Mouse (Mus musculus): Measurements from ENCODE around the gene Tmem107.

Tmem107 gene

DNA sequence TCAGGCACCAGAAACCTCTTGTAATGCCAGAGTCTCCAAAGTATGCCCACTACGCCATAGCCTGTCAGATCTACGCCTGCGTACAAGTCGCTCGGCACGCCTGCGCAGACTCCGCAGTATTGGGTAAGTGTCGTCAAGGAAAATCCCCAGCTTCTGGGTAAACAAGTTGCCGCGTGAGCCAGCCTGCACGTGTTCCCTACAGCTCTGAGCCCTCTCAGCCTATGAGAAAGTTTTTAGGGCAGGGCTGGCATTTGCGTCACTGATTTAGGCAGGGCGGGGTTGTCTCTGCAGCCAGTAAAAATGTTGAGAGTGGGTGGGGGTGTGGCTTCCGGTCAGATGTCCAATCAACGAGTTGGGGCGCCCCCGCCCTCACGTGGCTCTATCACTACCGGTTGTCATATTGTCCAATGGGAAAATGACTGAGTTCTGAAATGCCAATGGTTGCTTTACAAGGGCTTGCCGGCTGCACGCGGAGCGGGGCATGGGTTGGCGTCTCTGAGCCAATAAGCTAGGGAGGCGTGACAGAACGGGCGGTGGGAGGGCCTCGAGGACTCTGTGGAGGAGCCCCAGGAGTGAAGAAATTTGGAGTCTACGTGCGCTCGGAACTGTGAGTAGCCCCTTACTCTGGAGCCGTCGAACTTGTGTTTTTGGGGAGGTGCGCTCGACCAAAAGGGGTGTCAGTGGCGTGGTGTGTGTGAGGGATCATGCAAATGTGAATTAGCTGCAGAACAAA, 24.3 kb downstream of the Tmem107 start, which contains the start of gene Per1:
Gene Per1, plus strand, starts transcription at position 521 of the 733 bp plus-strand sequence.
- peak; percentile 100 for DNase-seq (ENCODE audit: low spot score)

GRCm38 (mm10) chr11:69095511-69096231, 25.1 kb downstream of the Tmem107 start:
- no peak for DNase-seq (ENCODE audit: low spot score)

- no peak for DNase-seq (ENCODE audit: low spot score)
Measured at GRCm38 (mm10) chr11:69096360-69096986, 25.9 kb downstream of the Tmem107 start.

DNA sequence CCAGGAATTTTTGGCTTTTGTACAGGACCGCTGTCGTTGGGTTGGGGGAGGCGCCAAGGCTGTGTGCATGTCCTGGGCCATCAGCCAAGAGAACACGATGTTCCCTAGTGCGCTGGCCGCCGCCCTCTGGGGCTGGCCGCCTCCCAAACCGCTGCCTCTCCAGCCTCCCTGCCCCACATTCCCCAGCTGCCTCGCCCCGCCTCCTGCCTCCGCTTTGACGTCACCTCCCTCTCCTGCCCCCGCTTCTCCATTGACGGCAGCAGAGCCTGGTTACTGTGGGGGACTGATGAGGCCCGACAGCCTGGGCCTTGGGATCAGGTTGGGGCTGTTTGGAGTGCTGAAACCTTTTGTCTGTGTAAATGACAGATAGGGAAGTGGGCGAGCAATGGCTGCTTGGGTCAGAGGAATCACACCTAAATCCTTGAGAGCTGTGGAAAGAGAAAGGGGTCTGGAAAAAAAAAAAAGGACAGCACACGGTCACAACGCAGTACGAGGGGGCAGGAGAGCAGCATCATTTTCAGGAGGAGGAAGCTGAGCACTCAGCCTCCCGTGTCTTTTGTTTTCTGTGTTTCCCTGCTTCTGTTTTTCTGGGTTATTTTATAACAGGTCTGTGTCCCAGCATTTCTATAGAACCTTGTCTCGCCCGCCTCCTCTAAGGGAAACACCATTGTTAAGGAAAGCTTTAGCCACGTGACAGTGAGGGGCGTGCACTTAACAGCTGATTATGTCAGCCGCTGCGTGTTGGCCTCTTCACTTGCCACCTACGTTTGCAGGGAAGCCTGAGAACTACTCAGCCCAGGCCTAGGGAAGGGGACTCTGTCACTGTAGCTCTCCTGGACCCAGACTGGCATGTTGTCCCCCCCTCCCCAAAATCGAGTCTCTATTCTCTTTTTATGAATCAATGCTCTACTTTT, 26.6 kb downstream of the Tmem107 start:
- DNase-seq (ENCODE audit: low spot score): peak; percentile 96

DNA sequence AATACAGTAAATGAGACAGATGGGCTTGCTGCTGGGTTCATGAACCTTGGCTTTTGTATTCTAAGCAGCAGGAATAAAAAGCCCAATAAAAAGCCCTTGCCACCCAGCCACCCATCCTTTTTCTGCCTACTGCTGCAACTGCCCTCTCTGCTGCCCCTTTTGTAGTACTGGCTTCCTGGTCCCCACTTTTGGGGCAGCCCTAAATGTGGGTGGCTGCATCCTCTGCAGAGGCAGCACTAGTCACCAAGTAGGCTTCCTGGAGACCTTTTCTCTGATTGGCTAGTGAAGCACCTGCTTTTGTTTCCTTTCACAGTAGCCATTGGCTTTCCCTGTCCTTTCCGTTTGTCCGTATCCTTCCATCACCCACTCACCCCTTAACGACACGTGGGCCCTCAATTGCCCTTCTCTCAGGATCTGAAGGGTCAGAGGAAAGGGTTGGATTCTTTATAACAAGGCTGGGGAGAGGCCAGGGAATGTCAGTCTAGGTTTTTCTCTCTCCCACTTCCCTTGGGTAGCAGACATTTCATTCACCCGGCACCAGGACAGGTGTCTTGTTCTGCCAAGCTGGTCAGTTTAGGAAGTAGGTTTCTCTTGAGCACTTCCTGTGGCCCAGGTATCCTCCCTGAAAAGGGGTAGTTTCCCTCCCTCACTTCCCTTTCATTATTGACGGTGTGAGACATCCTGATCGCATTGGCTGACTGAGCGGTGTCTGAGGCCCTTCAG, 27.6 kb downstream of the Tmem107 start:
- DNase-seq (ENCODE audit: low spot score): no peak

DNA sequence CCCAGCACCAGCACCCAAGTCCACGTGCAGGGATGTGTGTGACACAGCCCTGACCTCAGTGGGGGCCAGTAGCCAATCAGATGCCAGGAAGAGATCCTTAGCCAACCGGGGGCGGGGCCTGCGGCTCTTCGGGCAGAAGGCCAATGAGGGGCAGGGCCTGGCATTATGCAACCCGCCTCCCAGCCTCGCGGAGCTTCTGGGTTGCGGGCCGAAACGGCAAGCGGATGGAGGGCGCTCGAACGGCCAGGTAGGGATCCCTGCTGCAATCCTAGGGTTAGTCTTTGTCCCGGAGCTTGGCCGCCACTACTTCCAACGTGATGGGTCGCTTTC, 28.1 kb downstream of the Tmem107 start:
- peak; percentile 96 for DNase-seq (ENCODE audit: low spot score)

GRCm38 (mm10) chr11:69099177-69099914, 28.7 kb downstream of the Tmem107 start:
- DNase-seq (ENCODE audit: low spot score): no peak

DNA sequence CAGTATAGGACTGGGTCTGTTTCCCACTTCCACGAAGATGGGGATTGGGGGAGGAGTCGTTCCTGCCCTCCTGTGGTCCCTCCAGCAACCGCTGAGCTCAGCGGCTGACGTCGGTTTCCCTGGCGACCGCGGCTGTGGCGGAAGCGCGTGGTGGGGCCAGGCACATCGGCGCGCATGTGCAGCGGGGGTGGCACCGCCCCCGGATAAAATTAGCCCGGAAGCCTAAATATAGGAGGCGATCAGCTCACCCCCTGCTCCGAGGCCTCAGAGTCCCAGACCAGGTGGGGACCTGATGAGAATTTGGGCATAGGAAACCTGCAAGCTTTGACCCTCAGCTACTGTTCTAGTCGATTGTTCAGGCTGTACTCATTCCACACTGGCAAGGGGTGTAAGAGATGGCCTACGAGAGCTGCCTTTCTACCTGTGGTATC, 29.3 kb downstream of the Tmem107 start:
- no peak for DNase-seq (ENCODE audit: low spot score)

DNA sequence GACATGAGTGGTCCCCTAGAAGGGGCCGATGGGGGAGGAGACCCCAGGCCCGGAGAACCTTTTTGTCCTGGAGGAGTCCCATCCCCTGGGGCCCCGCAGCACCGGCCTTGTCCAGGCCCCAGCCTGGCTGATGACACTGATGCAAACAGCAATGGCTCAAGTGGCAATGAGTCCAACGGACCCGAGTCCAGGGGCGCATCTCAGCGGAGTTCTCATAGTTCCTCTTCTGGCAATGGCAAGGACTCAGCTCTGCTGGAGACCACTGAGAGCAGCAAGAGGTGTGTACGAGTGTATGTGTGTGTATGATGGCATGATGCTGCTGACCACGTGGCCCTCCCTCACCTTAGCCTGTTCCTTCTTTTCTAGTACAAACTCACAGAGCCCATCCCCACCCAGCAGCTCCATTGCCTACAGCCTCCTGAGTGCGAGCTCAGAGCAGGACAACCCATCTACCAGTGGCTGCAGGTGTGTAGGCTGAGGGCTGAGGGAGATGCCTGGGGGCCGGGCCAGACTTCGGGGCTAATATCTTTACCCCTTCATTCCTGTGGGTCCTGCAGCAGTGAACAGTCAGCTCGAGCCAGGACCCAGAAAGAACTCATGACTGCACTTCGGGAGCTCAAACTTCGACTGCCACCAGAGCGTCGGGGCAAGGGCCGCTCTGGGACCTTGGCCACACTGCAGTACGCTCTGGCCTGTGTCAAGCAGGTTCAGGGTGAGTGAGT, 30.2 kb downstream of the Tmem107 start:
- no peak for DNase-seq (ENCODE audit: low spot score)

DNA sequence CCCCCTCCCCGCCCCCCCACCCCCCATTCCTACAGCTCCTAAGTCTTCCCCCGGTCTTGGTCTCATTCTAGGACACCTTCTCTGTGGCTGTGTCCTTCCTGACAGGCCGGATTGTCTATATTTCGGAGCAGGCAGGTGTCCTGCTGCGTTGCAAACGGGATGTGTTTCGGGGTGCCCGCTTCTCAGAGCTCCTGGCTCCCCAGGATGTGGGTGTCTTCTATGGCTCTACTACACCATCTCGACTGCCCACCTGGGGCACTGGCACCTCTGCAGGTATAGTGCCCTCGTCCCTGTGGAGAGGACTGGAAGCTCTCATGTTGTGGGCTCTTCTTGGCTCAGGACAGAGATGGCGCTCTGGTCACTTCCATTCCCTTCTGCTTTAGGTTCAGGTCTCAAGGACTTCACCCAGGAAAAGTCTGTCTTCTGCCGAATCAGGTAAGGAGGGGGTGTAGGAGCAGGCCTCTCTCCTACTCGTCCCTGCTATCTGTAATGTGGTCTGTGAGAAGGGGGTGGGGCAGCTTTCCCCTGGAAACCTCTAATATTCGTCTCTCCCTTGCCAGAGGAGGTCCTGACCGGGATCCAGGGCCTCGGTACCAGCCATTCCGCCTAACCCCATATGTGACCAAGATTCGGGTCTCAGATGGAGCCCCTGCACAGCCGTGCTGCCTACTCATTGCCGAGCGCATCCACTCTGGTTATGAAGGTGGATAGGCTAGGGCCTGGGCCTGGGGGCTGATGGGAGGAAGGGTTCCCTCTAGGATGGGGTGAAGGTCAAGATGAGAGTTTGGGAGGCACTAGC, 31.2 kb downstream of the Tmem107 start:
- DNase-seq (ENCODE audit: low spot score): no peak

DNA sequence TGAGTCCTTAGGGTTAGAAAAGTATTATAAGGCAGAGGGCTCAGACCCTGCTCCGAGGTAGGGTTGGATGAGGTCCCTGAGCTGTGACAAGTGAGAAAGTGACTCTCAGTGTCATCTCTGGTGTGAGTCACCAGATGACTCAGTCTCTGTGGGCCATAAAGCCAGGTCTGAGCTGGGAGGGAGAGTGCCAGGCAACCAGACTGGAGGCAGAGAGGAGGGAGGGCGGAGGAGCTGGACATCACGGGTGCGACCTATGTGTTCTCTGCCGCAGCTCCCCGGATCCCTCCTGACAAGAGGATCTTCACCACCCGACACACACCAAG, 31.8 kb downstream of the Tmem107 start:
- DNase-seq (ENCODE audit: low spot score): no peak

DNA sequence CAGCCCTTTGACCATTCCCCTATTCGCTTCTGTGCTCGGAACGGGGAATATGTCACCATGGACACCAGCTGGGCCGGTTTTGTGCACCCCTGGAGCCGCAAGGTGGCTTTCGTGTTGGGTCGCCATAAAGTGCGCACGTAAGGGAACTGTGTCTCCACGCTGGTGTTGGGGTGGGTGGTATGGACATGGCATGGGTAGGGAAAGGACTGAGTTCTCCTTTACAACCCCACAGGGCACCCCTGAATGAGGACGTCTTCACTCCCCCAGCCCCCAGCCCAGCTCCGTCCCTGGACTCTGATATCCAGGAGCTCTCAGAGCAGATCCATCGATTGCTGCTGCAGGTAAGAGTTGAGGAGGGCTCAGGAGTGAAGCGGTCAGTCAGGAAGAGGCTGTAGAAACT, 32.5 kb downstream of the Tmem107 start:
- DNase-seq (ENCODE audit: low spot score): no peak

DNA sequence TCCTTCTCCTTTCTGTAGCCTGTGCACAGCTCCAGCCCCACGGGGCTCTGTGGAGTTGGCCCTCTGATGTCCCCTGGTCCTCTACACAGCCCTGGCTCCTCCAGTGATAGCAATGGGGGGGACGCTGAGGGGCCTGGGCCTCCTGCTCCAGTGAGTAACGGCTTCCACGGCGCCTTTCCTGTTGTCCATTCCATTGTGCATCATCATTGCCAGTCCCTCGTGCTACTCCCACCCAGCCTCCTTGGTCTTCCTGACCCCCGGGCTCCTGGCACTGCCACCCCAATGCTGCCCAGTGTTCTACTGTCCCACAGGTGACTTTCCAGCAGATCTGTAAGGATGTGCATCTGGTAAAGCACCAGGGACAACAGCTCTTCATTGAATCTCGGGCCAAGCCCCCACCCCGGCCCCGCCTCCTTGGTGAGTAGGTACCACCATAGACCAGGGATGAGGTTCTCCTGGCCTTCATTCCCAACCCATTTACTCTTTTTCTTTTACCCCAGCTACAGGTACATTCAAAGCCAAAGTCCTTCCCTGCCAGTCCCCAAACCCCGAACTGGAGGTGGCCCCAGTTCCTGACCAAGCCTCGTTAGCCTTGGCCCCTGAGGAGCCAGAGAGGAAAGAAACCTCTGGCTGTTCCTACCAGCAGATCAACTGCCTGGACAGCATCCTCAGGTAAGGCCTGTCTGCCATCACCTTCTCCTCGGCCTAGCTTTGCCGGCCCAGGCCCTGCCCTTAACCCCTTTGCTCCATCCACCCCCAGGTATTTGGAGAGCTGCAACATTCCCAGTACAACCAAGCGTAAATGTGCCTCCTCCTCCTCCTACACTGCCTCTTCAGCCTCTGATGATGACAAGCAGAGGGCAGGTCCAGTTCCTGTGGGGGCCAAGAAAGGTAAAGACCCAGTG, 33.2 kb downstream of the Tmem107 start:
- no peak for DNase-seq (ENCODE audit: low spot score)

DNA sequence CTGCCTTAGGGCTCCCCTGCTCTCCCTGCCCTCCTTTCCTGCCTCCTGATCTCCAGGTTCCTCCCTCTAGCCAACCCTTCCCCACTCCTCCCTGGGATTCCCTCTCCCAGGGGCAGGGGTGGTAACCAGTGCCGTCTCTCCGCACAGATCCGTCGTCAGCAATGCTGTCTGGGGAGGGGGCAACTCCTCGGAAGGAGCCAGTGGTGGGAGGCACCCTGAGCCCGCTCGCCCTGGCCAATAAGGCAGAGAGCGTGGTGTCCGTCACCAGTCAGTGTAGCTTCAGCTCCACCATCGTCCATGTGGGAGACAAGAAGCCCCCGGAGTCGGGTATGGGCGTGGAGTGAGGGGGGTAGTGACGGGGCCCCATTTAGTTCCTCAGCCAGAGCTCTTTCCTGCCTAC, 33.9 kb downstream of the Tmem107 start:
- no peak for DNase-seq (ENCODE audit: low spot score)

DNA sequence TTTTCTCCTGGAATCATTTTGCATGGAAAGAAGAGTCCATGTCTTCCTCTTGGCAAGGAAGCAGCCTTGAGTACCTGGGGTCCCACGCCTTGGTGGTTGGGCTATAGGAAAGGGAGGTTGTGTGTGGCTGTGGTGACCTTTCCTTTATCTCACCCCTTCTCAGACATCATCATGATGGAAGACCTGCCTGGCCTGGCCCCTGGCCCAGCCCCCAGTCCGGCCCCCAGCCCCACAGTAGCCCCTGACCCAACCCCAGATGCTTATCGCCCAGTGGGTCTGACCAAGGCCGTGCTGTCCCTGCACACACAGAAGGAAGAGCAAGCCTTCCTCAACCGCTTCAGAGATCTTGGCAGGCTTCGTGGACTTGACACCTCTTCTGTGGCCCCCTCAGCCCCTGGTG, 34.6 kb downstream of the Tmem107 start:
- DNase-seq (ENCODE audit: low spot score): no peak

DNA sequence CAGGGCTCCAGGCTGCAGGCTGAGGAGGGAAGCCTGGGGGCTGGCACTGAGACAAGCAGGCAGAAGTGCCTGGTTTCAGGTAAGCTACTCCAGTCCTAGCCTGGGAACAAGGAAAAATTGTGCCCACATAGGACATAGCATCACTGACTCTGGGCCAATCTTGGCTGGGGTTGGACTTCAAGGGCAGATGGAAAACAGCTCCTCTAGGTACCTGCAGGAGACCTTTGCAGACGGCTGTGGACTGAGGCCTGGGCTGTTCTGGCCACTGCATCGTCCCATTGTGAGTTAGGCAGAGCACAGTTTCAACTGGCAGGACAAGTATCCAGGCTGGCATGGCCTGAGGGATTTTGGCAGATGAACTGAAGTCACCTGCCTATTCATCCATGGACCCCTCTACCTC, 35.2 kb downstream of the Tmem107 start:
- DNase-seq (ENCODE audit: low spot score): no peak

DNA sequence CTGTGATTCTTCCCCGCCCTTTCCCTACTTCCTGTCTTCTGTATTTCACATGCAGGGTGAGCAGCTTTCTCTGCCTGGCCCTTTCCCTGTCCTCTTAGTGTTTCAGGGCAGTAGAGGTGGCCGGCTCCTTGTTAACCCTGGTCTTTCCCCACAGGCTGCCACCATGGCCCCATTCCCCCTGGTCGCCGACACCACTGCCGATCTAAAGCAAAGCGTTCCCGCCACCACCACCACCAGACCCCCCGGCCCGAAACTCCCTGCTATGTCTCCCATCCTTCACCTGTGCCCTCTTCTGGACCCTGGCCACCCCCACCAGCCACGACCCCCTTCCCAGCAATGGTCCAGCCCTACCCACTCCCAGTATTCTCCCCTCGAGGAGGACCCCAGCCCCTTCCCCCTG, 35.7 kb downstream of the Tmem107 start:
- no peak for DNase-seq (ENCODE audit: low spot score)

DNA sequence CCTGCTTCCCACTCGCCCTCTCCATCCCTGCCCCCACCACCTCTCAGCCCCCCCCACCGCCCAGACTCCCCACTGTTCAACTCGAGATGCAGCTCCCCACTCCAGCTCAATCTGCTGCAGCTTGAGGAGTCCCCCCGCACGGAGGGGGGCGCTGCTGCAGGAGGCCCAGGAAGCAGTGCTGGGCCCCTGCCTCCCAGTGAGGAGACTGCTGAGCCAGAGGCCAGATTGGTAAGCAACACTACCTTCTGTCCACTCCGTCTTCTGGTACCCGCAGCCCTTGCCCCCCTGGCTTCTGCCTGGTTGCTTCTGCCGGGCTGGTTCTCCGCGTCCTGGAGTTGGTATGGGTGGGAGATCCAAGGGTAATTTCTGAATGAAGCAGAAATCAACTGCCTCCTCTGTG, 36.2 kb downstream of the Tmem107 start:
- no peak for DNase-seq (ENCODE audit: low spot score)

Data from left cerebral cortex, adult 11 months (tissue).